Comparison of ENCODE assay signal across 14 mouse cellular contexts in genomic region chr14:56303506-56304025, GRCm38 (mm10). TPM values are rescaled to one million over a fixed set of nuclear protein-coding genes. Genes with fewer than 3 reads are reported as not detected.
DNase-seq lines count a peak whose midpoint lies in the region; ATAC-seq lines count a peak whose summit lies in the region.
"Had no signal": no experiment of that assay in that cellular context is flagged by ENCODE, and none has a peak within 500 bp of the region (broad histone marks: within the 10 kb centered on the region; RNA-seq: fewer than 3 reads in every experiment).

No protein-coding gene starts in this region.

- WGBS in intestine, embryonic 14.5 days = 46% methylated on average over 10 of the region's 10 CpGs
- 46% methylated on average over 10 of the region's 10 CpGs for WGBS in intestine, embryonic 16.5 days
- WGBS in embryonic facial prominence, embryonic 10.5 days = 58% methylated on average over 10 of the region's 10 CpGs

- no peak overlapping the region for H3K9ac ChIP-seq in intestine, embryonic 14.5 days (ENCODE audit: low read length)
- no peak overlapping the region for H3K9ac ChIP-seq in intestine, embryonic 16.5 days (ENCODE audit: low read depth, low read length)
- H3K9ac ChIP-seq: hindbrain, embryonic 12.5 days; midbrain, embryonic 15.5 days; neural tube, embryonic 13.5 days had no signal

- H3K4me1 ChIP-seq in intestine, embryonic 14.5 days (replicated peaks; ENCODE audit: control insufficient read depth, insufficient read depth, low read length) = no peaks in the 10 kb centered on the region
- no peaks in the 10 kb centered on the region for H3K4me1 ChIP-seq in intestine, embryonic 16.5 days (ENCODE audit: control insufficient read depth, insufficient read depth, low read length)
- H3K4me1 ChIP-seq in embryonic facial prominence, embryonic 10.5 days = peaks cover 6% of the 10 kb centered on the region
- H3K4me1 ChIP-seq: hindbrain, embryonic 12.5 days; midbrain, embryonic 15.5 days; neural tube, embryonic 13.5 days had no signal

- H3K27me3 ChIP-seq in intestine, embryonic 14.5 days (replicated peaks; ENCODE audit: control insufficient read depth, insufficient read depth, low read length) = no peaks in the 10 kb centered on the region
- no peaks in the 10 kb centered on the region for H3K27me3 ChIP-seq in intestine, embryonic 16.5 days (replicated peaks; ENCODE audit: control insufficient read depth, insufficient read depth, low read length)
- no peaks in the 10 kb centered on the region for H3K27me3 ChIP-seq in embryonic facial prominence, embryonic 10.5 days (replicated peaks; ENCODE audit: low read depth, poor library complexity, severe bottlenecking)
- H3K27me3 ChIP-seq: hindbrain, embryonic 12.5 days; midbrain, embryonic 15.5 days; neural tube, embryonic 13.5 days had no signal

- peak overlapping the region; percentile 11; the same call in 1 of the 2 replicates for H3K4me2 ChIP-seq in intestine, embryonic 14.5 days (ENCODE audit: low read length)
- H3K4me2 ChIP-seq in intestine, embryonic 16.5 days (ENCODE audit: low read depth, low read length) = no peak overlapping the region
- H3K4me2 ChIP-seq: hindbrain, embryonic 12.5 days; midbrain, embryonic 15.5 days; neural tube, embryonic 13.5 days had no signal

- no peak for DNase-seq in intestine, embryonic 14.5 days (ENCODE audit: low spot score)
- DNase-seq in CD4-positive, CD25-positive, alpha-beta regulatory T cell, adult 2 months (ENCODE audit: low read depth, low spot score) = peak; percentile 37
- DNase-seq in embryonic facial prominence, embryonic 10.5 days (ENCODE audit: low spot score) = peak; percentile 40
- DNase-seq in urinary bladder, postnatal 10 days (ENCODE audit: low spot score) = no peak
- DNase-seq in ovary, postnatal 36 days (ENCODE audit: low spot score) = no peak
- DNase-seq: cerebellum, postnatal 36 days; gastrocnemius, postnatal 36 days; liver had no signal

- no peaks in the 10 kb centered on the region for H3K9me3 ChIP-seq in intestine, embryonic 14.5 days (ENCODE audit: control insufficient read depth, low read length)
- H3K9me3 ChIP-seq in intestine, embryonic 16.5 days (ENCODE audit: control insufficient read depth, low read length) = no peaks in the 10 kb centered on the region
- H3K9me3 ChIP-seq in embryonic facial prominence, embryonic 10.5 days = no peaks in the 10 kb centered on the region
- H3K9me3 ChIP-seq: hindbrain, embryonic 12.5 days; midbrain, embryonic 15.5 days; neural tube, embryonic 13.5 days had no signal

- H3K36me3 ChIP-seq in intestine, embryonic 14.5 days (ENCODE audit: control insufficient read depth, insufficient read depth, low read length) = no peaks in the 10 kb centered on the region
- no peaks in the 10 kb centered on the region for H3K36me3 ChIP-seq in intestine, embryonic 16.5 days (ENCODE audit: control insufficient read depth, insufficient read depth, low read length)
- H3K36me3 ChIP-seq in embryonic facial prominence, embryonic 10.5 days (replicated peaks) = no peaks in the 10 kb centered on the region
- H3K36me3 ChIP-seq: hindbrain, embryonic 12.5 days; midbrain, embryonic 15.5 days; neural tube, embryonic 13.5 days had no signal

- H3K4me3 ChIP-seq in intestine, embryonic 14.5 days (ENCODE audit: low read depth, low read length) = no peak overlapping the region
- H3K4me3 ChIP-seq in intestine, embryonic 16.5 days (ENCODE audit: low read length) = no peak overlapping the region
- no peak overlapping the region for H3K4me3 ChIP-seq in embryonic facial prominence, embryonic 10.5 days
- H3K4me3 ChIP-seq: hindbrain, embryonic 12.5 days; midbrain, embryonic 15.5 days; neural tube, embryonic 13.5 days had no signal

- no peak for ATAC-seq in intestine, embryonic 14.5 days (replicated peaks; ENCODE audit: low FRiP score, low TSS enrichment, low read depth)
- no peak for ATAC-seq in intestine, embryonic 16.5 days
- 0 out of 2 replicates have a peak, but pooled peaks have one; percentile 18 for ATAC-seq in megakaryocyte, adult 5-6 weeks (ENCODE audit: poor library complexity, severe bottlenecking)

- H3K27ac ChIP-seq in intestine, embryonic 14.5 days (ENCODE audit: low read depth) = no peak overlapping the region
- no peak overlapping the region for H3K27ac ChIP-seq in intestine, embryonic 16.5 days (ENCODE audit: low read length)
- no peak overlapping the region for H3K27ac ChIP-seq in embryonic facial prominence, embryonic 10.5 days (replicated peaks)
- H3K27ac ChIP-seq: hindbrain, embryonic 12.5 days; midbrain, embryonic 15.5 days; neural tube, embryonic 13.5 days had no signal

RNA-seq across cellular contexts. Expression of gene Gzmb, which starts 41.5 kb away (rescaled TPM):
- 1.6 and 1.7 TPM in 2 replicates for polyA plus RNA-seq in intestine, embryonic 14.5 days (2014; fragmentation: Nextera tagmentation; extraction: Ambion mirVana)
- polyA plus RNA-seq in intestine, embryonic 16.5 days (2015; fragmentation: Nextera tagmentation; extraction: Ambion mirVana) = 0.86 and 1.3 TPM in 2 replicates
- not detected in 2 replicates for polyA plus RNA-seq in embryonic facial prominence, embryonic 10.5 days (2016; fragmentation: Nextera tagmentation; extraction: Ambion mirVana)
- 1.8 and 2.1 TPM in 2 replicates for total RNA-seq in megakaryocyte, adult 5-6 weeks (2015)
- 1.7 and 2.1 TPM in 2 replicates for total RNA-seq in megakaryocyte, adult 5-6 weeks (2017)
- total RNA-seq: gastrocnemius, postnatal 36 days; left cerebral cortex, adult 18-20 months had no signal
- polyA plus RNA-seq: midbrain, embryonic 15.5 days; neural tube, embryonic 13.5 days had no signal

Comparison
In these comparisons a context has a peak if more than half of its experiments do, and no peak if none do; other contexts are left out.
1. DNase-seq: peak in CD4-positive, CD25-positive, alpha-beta regulatory T cell, adult 2 months (single experiment) and embryonic facial prominence, embryonic 10.5 days (single experiment); none in intestine, embryonic 14.5 days (single experiment), urinary bladder, postnatal 10 days (single experiment) and ovary, postnatal 36 days (single experiment).